In genomic region chr16:88203985-88204384, GRCm38 (mm10) we compare ENCODE assay signal across 12 mouse cellular contexts.
"Had no signal": no experiment of that assay in that cellular context is flagged by ENCODE, and none has a peak within 500 bp of the region (broad histone marks: within the 10 kb centered on the region; RNA-seq: fewer than 3 reads in every experiment).

No protein-coding gene starts in this region.

- H3K36me3 ChIP-seq: kidney, embryonic 15.5 days; limb, embryonic 12.5 days; limb, embryonic 15.5 days; midbrain, embryonic 10.5 days; midbrain, embryonic 15.5 days had no signal

- H3K9ac ChIP-seq: kidney, embryonic 15.5 days; limb, embryonic 12.5 days; limb, embryonic 15.5 days; liver, embryonic 14.5 days; liver, postnatal 0 days; lung, embryonic 14.5 days; midbrain, embryonic 15.5 days had no signal

- H3K27me3 ChIP-seq: limb, embryonic 15.5 days; megakaryocyte, embryonic 14.5 days; midbrain, embryonic 15.5 days had no signal

- H3K4me2 ChIP-seq: kidney, embryonic 15.5 days; limb, embryonic 12.5 days; limb, embryonic 15.5 days; liver, embryonic 11.5 days; lung, embryonic 14.5 days; midbrain, embryonic 15.5 days had no signal

- H3K9me3 ChIP-seq: kidney, embryonic 15.5 days; limb, embryonic 12.5 days; limb, embryonic 15.5 days; midbrain, embryonic 10.5 days; midbrain, embryonic 15.5 days had no signal

- H3K27ac ChIP-seq: kidney, embryonic 15.5 days; limb, embryonic 12.5 days; limb, embryonic 15.5 days; liver, embryonic 14.5 days; midbrain, embryonic 10.5 days; midbrain, embryonic 15.5 days; stomach, postnatal 0 days had no signal

- H3K4me1 ChIP-seq: kidney, embryonic 15.5 days; limb, embryonic 12.5 days; limb, embryonic 15.5 days; megakaryocyte, embryonic 14.5 days; midbrain, embryonic 10.5 days; midbrain, embryonic 15.5 days had no signal

- H3K4me3 ChIP-seq: kidney, embryonic 15.5 days; limb, embryonic 12.5 days; limb, embryonic 15.5 days; megakaryocyte, embryonic 14.5 days; midbrain, embryonic 10.5 days; midbrain, embryonic 15.5 days had no signal

- ATAC-seq: liver, postnatal 0 days; lung, postnatal 0 days had no signal
